8 mouse cellular contexts compared by ENCODE assay signal in genomic region chr9:66713135-66714021, GRCm38 (mm10). TPM values are rescaled to one million over a fixed set of nuclear protein-coding genes. Genes with fewer than 3 reads are reported as not detected.
DNase-seq lines count a peak whose midpoint lies in the region; ATAC-seq lines count a peak whose summit lies in the region.

Gene Car12 (plus strand): TSS chr9:66713686.

- H3K36me3 ChIP-seq in embryonic facial prominence, embryonic 12.5 days, result no peaks in the 10 kb centered on the region
- no peaks in the 10 kb centered on the region for H3K36me3 ChIP-seq in hindbrain, embryonic 16.5 days (ENCODE audit: control insufficient read depth, insufficient read depth, low read length)
- H3K36me3 ChIP-seq in limb, embryonic 15.5 days, result no peaks in the 10 kb centered on the region
- H3K36me3 ChIP-seq in midbrain, embryonic 15.5 days (replicated peaks), result no peaks in the 10 kb centered on the region

- no peaks in the 10 kb centered on the region for H3K9me3 ChIP-seq in embryonic facial prominence, embryonic 12.5 days
- H3K9me3 ChIP-seq in hindbrain, embryonic 16.5 days (ENCODE audit: control insufficient read depth, low read length), result no peaks in the 10 kb centered on the region
- no peaks in the 10 kb centered on the region for H3K9me3 ChIP-seq in limb, embryonic 15.5 days
- H3K9me3 ChIP-seq in midbrain, embryonic 15.5 days, result no peaks in the 10 kb centered on the region

- no peak for DNase-seq in frontal cortex, postnatal 10 days (ENCODE audit: low spot score in 2 of 2)
- peak; percentile 49 for DNase-seq in MEL-GATA-1-ER (ENCODE audit: extremely low read depth, low read depth)
- DNase-seq in yolk sac, embryonic 10.5 days (ENCODE audit: low spot score), result peak; percentile 43

- H3K27me3 ChIP-seq in embryonic facial prominence, embryonic 12.5 days, result peaks cover 7% of the 10 kb centered on the region
- H3K27me3 ChIP-seq in hindbrain, embryonic 16.5 days (replicated peaks; ENCODE audit: control insufficient read depth, insufficient read depth, low read length), result peaks cover 5% of the 10 kb centered on the region; the same call in 1 of the 2 replicates
- H3K27me3 ChIP-seq in limb, embryonic 15.5 days, result no peaks in the 10 kb centered on the region
- H3K27me3 ChIP-seq in midbrain, embryonic 15.5 days (replicated peaks), result 0 out of 2 replicates have a peak, but pooled peaks cover 9% of the 10 kb centered on the region

- WGBS in embryonic facial prominence, embryonic 12.5 days, result 14% methylated on average over 29 of the region's 29 CpGs
- WGBS in hindbrain, embryonic 16.5 days, result 15% methylated on average over 29 of the region's 29 CpGs
- 14% methylated on average over 29 of the region's 29 CpGs for WGBS in limb, embryonic 15.5 days
- WGBS in midbrain, embryonic 15.5 days, result 11% methylated on average over 29 of the region's 29 CpGs

- H3K27ac ChIP-seq in embryonic facial prominence, embryonic 12.5 days, result no peak within 1 kb of the TSS
- no peak within 1 kb of the TSS for H3K27ac ChIP-seq in hindbrain, embryonic 16.5 days (ENCODE audit: low read depth, low read length)
- H3K27ac ChIP-seq in limb, embryonic 15.5 days, result peak within 1 kb of the TSS; percentile 54; the same call in 1 of the 2 replicates
- no peak within 1 kb of the TSS for H3K27ac ChIP-seq in midbrain, embryonic 15.5 days

- peak within 1 kb of the TSS; percentile 43 for H3K4me3 ChIP-seq in embryonic facial prominence, embryonic 12.5 days
- peak within 1 kb of the TSS; percentile 42 for H3K4me3 ChIP-seq in hindbrain, embryonic 16.5 days (ENCODE audit: low read length)
- peak within 1 kb of the TSS; percentile 46 for H3K4me3 ChIP-seq in limb, embryonic 15.5 days
- peak within 1 kb of the TSS; percentile 31 for H3K4me3 ChIP-seq in midbrain, embryonic 15.5 days

- H3K4me2 ChIP-seq in embryonic facial prominence, embryonic 12.5 days (replicated peaks), result peak within 1 kb of the TSS; percentile 78
- H3K4me2 ChIP-seq in hindbrain, embryonic 16.5 days (ENCODE audit: low read length), result peak within 1 kb of the TSS; percentile 82
- peak within 1 kb of the TSS; percentile 71 for H3K4me2 ChIP-seq in limb, embryonic 15.5 days
- H3K4me2 ChIP-seq in midbrain, embryonic 15.5 days, result peak within 1 kb of the TSS; percentile 54

- H3K9ac ChIP-seq in embryonic facial prominence, embryonic 12.5 days, result peak within 1 kb of the TSS; percentile 42; the same call in 1 of the 2 replicates
- H3K9ac ChIP-seq in hindbrain, embryonic 16.5 days (ENCODE audit: low read depth, low read length), result peak within 1 kb of the TSS; percentile 50
- peak within 1 kb of the TSS; percentile 29; the same call in 1 of the 2 replicates for H3K9ac ChIP-seq in limb, embryonic 15.5 days
- H3K9ac ChIP-seq in midbrain, embryonic 15.5 days, result no peak within 1 kb of the TSS; the same call in 1 of the 2 replicates

- ATAC-seq in frontal cortex, adult (ENCODE audit: low TSS enrichment), result peak; percentile 55; the same call in 1 of the 2 replicates
- peak; percentile 73; the same call in 1 of the 2 replicates for ATAC-seq in embryonic facial prominence, embryonic 12.5 days (ENCODE audit: insufficient number of reproducible peaks, insufficient read depth, low FRiP score, low TSS enrichment)
- peak; percentile 57 for ATAC-seq in hindbrain, embryonic 16.5 days
- peak; percentile 64 for ATAC-seq in limb, embryonic 15.5 days (ENCODE audit: insufficient number of reproducible peaks, low FRiP score, low TSS enrichment, low read depth)
- 0 out of 2 replicates have a peak, but pooled peaks have one; percentile 48 for ATAC-seq in midbrain, embryonic 15.5 days (replicated peaks)

- H3K4me1 ChIP-seq in embryonic facial prominence, embryonic 12.5 days, result peaks cover 24% of the 10 kb centered on the region
- H3K4me1 ChIP-seq in hindbrain, embryonic 16.5 days (ENCODE audit: control insufficient read depth, insufficient read depth, low read depth, low read length), result peaks cover 20% of the 10 kb centered on the region
- peaks cover 51% of the 10 kb centered on the region for H3K4me1 ChIP-seq in limb, embryonic 15.5 days
- H3K4me1 ChIP-seq in midbrain, embryonic 15.5 days, result peaks cover 24% of the 10 kb centered on the region; the same call in 1 of the 2 replicates

RNA-seq across cellular contexts. Expression of gene Car12, which starts in this region (rescaled TPM):
- polyA plus RNA-seq in embryonic facial prominence, embryonic 12.5 days (2016; fragmentation: Nextera tagmentation; extraction: Ambion mirVana), result 5.1 and 7.9 TPM in 2 replicates
- polyA plus RNA-seq in hindbrain, embryonic 16.5 days (2015; fragmentation: Nextera tagmentation; extraction: Ambion mirVana), result 8.3 and 9.0 TPM in 2 replicates
- 33.6 and 33.9 TPM in 2 replicates for polyA plus RNA-seq in limb, embryonic 15.5 days (2015; fragmentation: Nextera tagmentation; extraction: Ambion mirVana)
- 1.2 and 2.3 TPM in 2 replicates for polyA plus RNA-seq in midbrain, embryonic 15.5 days (2015; fragmentation: Nextera tagmentation; extraction: Ambion mirVana)

Comparison
In these comparisons a context has a peak if more than half of its experiments do, and no peak if none do; other contexts are left out.
1. DNase-seq: peak in MEL-GATA-1-ER (single experiment) and yolk sac, embryonic 10.5 days (single experiment); none in frontal cortex, postnatal 10 days (0 of 2).
2. Peak in every context shown above with its lines, with median percentiles within 50 percentile points of each other: ATAC-seq, H3K4me2 ChIP-seq and H3K4me3 ChIP-seq.